Mouse (Mus musculus) bone marrow macrophage, adult 2 months (primary cell): ENCODE measurements around the gene Hist2h3b. TPM values are rescaled to one million over a fixed set of nuclear protein-coding genes. Genes with fewer than 3 reads are reported as not detected.
A peak's percentile ranks its signal among the peaks of the same experiment; 100 is the strongest.

Experiments
- H3K27ac ChIP-seq: 2 replicates; pipeline ENCODE4 v1.5.1; 2012; ENCODE audit warnings: low read depth, low read length; ENCODE audit not compliant: insufficient read depth
- H3K4me1 ChIP-seq: 2 replicates; pipeline ENCODE4 v1.6.1; 2012; ENCODE audit warnings: low read length; ENCODE audit not compliant: control insufficient read depth, insufficient read depth
- H3K4me3 ChIP-seq: 2 replicates; pipeline ENCODE4 v1.5.1; 2012; ENCODE audit warnings: mild to moderate bottlenecking, low read length, moderate library complexity; ENCODE audit not compliant: insufficient read depth
- CTCF ChIP-seq: IDR thresholded peaks from 2 replicates; pipeline ENCODE4 v1.5.1; 2012; ENCODE audit warnings: low read depth, mild to moderate bottlenecking, low read length, moderate library complexity
- POLR2A ChIP-seq: IDR thresholded peaks from 2 replicates; pipeline ENCODE4 v1.6.1; 2012; ENCODE audit warnings: mild to moderate bottlenecking, low read depth, low read length, borderline replicate concordance
- polyA plus RNA-seq: library from polyadenylated mRNA; stranded (reverse); fragments of >200 nt; gene quantifications from 2 replicates; pipeline ENCODE4 v1.2.4, GENCODE M21; 2012; ENCODE audit not compliant: missing spikeins, insufficient read depth, insufficient read length

The Hist2h3b gene
- polyA plus RNA-seq, 1 experiment, result 5.0 TPM

GRCm38 (mm10) chr3:96292641-96293040 lies 24.2 kb downstream of the Hist2h3b start:
- Histone ChIP-seq H3K4me3 (peak overlapping the region; percentile 58), H3K27ac (peak overlapping the region; percentile 96), H3K4me1 (peaks cover 26% of the 10 kb centered on the region)
- TF ChIP-seq POLR2A, result no peak
- no peak for TF ChIP-seq CTCF

- Histone ChIP-seq H3K4me3 (peak overlapping the region; percentile 58), H3K27ac (peak overlapping the region; percentile 96), H3K4me1 (peaks cover 26% of the 10 kb centered on the region)
- TF ChIP-seq POLR2A (no peak), CTCF (no peak)
These were observed 24.9 kb downstream of the Hist2h3b start for GRCm38 (mm10) chr3:96293368-96293767.

GRCm38 (mm10) chr3:96293787-96294186 lies 25.3 kb downstream of the Hist2h3b start, which contains the start of gene Fcgr1:
Gene Fcgr1 (minus strand): TSS chr3:96293969.
- peaks cover 27% of the 10 kb centered on the region for H3K4me1 ChIP-seq
- TF ChIP-seq POLR2A (no peak), CTCF (no peak)
- H3K27ac ChIP-seq, result peak within 1 kb of the TSS; percentile 96
- peak within 1 kb of the TSS; percentile 58 for H3K4me3 ChIP-seq

GRCm38 (mm10) chr3:96298360-96298759 lies 29.9 kb downstream of the Hist2h3b start:
- TF ChIP-seq CTCF (no peak), POLR2A (no peak)
- Histone ChIP-seq H3K4me1 (peaks cover 35% of the 10 kb centered on the region), H3K4me3 (no peak overlapping the region), H3K27ac (no peak overlapping the region)

- H3K4me3 ChIP-seq, result no peak overlapping the region
- no peak for TF ChIP-seq POLR2A
- no peak for TF ChIP-seq CTCF
- no peak overlapping the region; the same call in 1 of the 2 replicates for H3K27ac ChIP-seq
- peaks cover 30% of the 10 kb centered on the region for H3K4me1 ChIP-seq
These were observed 31.1 kb downstream of the Hist2h3b start for GRCm38 (mm10) chr3:96299562-96299961.

- TF ChIP-seq CTCF, result no peak
- no peak for TF ChIP-seq POLR2A
- H3K27ac ChIP-seq, result peak overlapping the region; percentile 91
- H3K4me3 ChIP-seq, result peak overlapping the region; percentile 54
- H3K4me1 ChIP-seq, result peaks cover 31% of the 10 kb centered on the region
These were observed 32.5 kb downstream of the Hist2h3b start for GRCm38 (mm10) chr3:96300706-96301529.

GRCm38 (mm10) chr3:96302076-96302475 lies 33.6 kb downstream of the Hist2h3b start:
- peak overlapping the region; percentile 91 for H3K27ac ChIP-seq
- TF ChIP-seq CTCF (no peak), POLR2A (no peak)
- peaks cover 31% of the 10 kb centered on the region for H3K4me1 ChIP-seq
- H3K4me3 ChIP-seq, result 0 out of 2 replicates have a peak overlapping the region, but pooled peaks have one; percentile 54

GRCm38 (mm10) chr3:96306506-96306905 lies 38.1 kb downstream of the Hist2h3b start:
- Histone ChIP-seq H3K4me3 (no peak overlapping the region), H3K27ac (no peak overlapping the region), H3K4me1 (peaks cover 18% of the 10 kb centered on the region)
- TF ChIP-seq CTCF (no peak), POLR2A (no peak)

GRCm38 (mm10) chr3:96309441-96309840 lies 41.0 kb downstream of the Hist2h3b start:
- H3K4me3 ChIP-seq, result no peak overlapping the region
- H3K4me1 ChIP-seq, result peaks cover 3% of the 10 kb centered on the region; the same call in 1 of the 2 replicates
- TF ChIP-seq POLR2A, result no peak
- no peak for TF ChIP-seq CTCF
- no peak overlapping the region for H3K27ac ChIP-seq
